Mouse (Mus musculus): ENCODE measurements around the gene Bcl2l12.

Gene Bcl2l12

DNA sequence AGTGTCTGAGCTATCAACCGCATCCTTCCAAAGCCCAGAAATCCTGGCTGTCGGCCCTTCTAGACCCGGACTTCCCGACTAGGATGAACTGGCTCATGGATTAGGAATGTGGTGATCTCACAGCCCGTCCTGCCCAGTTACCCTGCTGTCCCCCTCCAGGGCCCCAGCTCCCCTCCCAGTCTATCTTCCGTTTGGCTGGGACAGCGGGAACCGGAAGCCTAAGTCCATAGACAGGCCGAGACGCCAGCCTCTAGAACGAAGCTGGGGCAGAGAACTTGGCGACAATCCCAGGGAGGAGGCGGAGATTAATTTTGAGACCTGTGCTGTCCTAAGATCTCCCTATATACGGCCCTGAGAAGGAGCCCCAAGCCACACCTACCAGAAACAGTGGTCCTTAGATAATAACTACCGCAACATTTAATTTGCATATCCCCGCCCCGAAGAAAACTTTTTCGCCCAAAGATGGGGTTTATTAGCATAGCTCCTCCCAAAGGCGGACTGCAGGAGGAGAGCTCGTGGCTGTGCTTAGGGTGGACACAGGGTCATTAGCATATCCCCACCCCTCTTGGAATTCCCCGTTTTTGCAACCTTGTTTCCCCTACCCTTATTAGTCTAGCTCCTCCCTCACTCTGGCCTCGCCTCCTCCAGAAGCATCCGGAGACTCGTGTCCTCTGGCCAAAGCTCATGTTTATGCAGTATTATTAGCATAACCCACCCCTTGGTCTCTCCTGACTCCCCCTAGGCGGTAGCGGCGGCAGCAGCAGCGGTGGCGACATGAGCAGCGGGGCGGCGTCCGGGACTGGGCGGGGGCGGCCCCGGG is 18.9 kb upstream of the Bcl2l12 start, which contains the start of gene Rras:
Rras (plus strand) TSS at position 720 of the 820 bp plus-strand sequence.
- DNase-seq (ENCODE audit: extremely low spot score, low read depth, low spot score) = peak; percentile 95

DNA sequence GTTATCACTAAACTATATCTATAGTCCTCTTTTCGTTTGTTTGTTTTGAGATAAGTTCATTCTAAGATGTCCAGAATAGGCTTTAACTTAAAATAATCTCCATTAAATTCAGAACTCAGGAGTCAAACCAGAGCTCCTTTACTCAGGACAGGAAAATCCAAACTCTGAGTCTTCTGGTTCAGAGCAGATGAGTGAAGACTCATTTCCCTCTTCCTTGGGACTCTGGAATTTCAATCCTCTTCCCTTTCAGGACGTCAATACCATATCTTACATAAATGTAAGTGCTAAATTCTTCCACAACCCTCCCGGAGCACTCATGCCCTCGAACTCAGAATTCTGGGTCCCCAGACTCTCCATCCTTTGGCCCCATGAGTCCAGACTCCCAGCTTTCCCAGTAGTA is 18.2 kb upstream of the Bcl2l12 start:
- DNase-seq (ENCODE audit: extremely low spot score, low read depth, low spot score) = no peak

DNA sequence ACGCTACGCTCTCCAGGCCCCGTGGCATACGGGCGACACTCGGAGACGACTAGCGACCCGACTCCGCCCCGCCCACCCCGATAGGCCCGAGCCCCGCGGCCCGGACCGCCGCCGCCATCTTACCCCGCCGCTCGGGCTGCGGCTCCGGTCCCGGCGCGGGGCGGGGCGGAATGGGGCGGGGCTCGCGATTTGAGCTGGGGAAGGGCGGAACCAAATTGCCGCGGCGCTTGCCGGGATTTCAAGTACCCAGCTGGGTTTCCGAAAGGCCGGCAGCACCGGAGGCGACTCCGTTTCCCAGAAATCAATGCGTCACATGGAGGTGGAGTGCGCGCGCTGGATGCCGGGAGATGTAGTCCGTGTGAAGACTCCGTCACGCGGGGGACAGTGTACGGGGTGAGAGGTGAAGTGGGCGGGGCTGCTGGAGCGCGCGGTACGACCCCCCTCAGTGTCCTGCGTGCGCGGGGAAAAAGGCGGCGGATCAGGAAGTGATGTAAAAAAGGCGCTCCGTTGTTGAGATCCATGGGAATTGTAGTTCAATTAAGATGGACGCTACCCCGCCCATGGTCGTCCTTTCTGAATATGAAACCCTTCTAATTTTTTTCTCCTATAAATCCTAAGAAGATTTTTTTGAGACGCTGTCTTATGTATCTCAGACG is 17.6 kb upstream of the Bcl2l12 start, which contains the start of gene Scaf1:
Scaf1 (minus strand) TSS at position 407 of the 656 bp plus-strand sequence.
- peak; percentile 89 for DNase-seq (ENCODE audit: extremely low spot score, low read depth, low spot score)

DNA sequence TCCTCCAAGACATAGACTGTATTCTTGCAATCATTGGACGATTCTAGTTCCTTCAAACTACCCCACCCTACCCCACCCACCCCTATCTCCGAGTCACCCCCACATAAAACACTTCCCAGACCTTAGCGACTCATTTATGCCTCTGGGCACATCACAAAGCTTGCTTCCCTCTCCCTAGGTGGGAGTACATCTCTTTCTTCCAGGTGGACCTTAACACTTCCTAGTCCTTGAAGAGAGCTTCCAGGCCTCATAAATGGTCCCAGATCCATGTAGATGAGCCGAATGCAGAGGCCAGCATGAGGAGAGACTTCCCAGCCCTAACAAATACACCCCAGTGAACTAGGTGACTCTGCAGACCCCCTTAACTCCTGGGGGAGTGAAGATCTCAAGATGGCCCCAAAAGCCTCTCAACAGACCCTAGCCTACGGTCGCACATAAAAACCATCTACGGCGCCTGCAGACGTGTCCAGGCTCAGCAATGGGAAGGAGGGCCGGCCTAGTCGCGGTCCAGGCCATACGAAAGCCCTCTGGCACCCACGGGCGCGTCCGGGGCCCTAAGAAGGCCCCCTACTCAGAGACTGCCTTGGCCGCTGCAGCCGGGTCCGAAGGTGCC is 16.9 kb upstream of the Bcl2l12 start:
- no peak for DNase-seq (ENCODE audit: extremely low spot score, low read depth, low spot score)

DNA sequence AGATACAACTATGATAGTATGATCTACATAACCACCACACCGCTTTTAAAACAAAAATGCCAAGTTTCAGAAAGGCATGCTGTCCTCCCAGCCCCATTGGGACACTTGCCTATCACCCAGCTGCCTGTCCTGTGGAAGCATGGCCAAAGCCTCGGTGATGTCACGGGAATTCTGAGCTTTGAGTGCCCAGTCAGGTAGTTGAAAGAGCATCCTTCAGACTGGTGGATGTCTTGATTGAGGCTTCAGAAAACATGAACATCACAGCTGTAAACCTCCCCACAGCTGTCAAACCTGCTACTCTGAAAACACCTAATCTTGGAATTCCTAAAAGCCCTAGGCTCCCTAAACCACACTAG is 15.6 kb upstream of the Bcl2l12 start:
- no peak for DNase-seq (ENCODE audit: extremely low spot score, low read depth, low spot score)

DNA sequence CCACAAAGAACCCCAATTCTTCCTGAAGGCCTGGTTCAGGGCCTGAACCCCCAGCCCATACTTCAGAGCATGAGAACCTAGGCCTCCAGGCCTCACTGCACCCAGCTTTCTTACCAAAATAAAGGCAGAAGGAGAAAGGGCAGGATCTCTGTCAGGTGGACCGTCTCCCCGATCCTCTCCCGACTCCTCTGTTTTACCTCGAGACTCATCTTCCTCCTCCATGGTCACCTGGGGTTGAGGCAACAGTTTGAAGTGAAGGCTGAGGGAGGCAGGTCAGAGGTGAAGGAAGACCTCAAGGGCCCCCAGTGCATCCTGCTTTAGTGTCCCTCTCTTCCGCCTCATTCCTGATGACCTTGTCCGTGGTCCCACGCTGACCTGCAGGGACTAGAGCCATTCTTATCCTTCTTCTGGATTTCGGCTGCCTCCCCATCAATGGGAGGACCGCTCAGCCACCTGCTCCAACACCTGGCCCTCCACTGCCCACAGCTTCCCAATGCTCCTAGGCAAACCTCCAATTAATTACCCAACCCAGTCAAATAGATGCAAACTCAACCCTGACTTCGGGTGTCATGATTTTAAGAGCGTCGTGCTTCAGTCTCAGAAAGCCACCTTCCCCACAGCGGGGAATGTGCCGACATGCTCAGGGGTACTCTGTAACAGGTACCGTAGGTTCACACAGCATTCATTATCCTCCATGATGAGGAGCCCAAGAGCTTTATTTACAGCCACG is 15.0 kb upstream of the Bcl2l12 start:
- no peak for DNase-seq (ENCODE audit: extremely low spot score, low read depth, low spot score)

DNA sequence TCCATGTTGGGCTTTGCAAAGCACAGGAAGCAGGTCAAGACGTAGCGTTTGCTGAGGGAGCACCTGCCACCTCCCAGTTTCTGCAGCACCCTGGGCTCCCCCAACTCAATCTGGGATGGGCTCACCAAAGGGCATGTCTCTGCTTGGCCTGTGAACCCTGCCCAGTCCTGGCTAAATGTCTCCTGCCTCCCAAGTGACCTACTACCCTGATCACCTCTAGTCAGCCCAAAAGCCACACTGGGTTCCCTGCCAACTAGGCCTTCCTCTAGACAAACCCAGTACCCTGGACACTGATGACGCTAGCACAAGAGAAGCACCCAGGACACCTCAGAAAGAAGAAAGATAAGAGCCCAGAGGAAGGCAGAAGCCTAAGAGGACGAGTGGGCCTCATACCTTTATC is 14.3 kb upstream of the Bcl2l12 start:
- no peak for DNase-seq (ENCODE audit: extremely low spot score, low read depth, low spot score)

DNA sequence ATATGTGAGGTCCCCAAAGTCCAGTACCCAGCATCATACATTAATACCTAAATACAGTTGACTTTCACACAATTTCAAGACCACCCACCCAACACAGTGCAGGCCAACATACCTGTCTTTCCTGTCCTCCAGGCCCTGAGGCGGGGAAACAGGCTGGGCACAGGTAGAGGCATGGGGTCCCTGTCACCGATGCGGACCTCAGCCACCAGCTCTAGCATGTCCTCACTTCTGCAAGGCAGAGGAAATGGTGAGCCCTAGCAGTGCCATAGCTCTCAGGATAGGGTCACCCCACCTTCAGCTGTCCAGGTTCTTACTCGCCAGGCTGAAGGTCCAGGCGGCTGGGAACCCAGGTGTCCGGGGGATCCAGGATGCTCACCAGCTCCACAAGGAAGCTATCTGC is 13.5 kb upstream of the Bcl2l12 start:
- DNase-seq (ENCODE audit: extremely low spot score, low read depth, low spot score) = no peak

DNA sequence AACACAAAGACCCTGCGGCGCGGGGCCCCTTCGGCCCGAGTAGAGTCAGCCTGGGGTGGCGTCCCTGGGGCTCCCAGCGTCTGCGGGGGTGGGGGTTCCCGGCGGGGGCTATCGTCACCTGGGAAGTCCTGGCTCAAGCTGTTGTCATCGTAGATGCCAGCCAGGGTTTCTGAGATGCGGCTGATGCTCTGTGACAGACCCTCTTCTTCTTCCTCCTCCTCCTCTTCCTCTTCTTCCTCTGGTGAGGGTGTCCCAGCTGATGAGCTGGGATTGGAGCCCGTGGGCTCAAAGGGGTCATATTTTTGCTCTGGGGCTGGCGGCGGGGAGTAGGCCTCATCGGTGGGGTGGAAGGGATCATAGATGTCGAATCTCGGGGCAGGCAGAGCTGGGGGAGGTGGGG is 9.9 kb upstream of the Bcl2l12 start:
- DNase-seq (ENCODE audit: extremely low spot score, low read depth, low spot score) = no peak

DNA sequence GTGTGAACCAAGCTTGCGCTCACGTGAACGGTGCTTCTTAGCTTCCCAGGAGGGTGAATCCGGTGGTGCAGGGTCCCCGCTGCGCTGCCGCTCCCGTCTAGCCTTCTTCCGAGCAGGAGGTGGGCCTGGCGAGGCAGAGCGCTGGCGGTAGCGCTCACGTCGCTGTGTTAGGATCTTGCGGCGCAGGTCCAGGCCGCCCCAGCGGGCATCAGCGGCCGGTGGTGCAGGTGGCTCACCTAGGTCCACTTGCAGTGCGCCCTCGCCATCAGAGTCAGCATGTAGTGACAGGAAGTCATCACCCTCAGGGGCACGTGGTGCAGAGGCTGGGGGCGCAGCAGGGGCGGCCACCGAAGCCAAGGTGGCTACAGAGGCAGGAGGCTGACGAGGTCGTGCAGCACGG is 9.3 kb upstream of the Bcl2l12 start:
- DNase-seq (ENCODE audit: extremely low spot score, low read depth, low spot score) = no peak

DNA sequence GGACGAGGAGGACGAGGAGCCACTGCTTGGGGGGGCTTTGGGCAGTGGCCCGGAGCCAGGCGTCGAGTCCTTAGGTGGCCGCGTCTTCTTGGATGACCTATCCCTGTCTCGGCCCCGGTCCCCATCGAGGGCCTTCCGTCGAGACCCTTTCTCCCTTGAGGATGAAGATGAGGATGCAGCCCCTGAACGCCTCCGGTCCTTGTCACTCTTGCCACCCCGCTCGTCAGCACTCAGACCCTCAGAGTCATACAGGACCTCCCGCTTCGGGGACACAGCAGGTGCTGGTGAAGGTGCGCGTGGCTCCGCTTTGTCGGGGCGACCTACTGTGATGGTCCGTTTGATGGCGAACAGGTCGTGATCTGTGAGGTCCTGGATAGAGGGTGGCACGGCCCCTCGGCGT is 8.6 kb upstream of the Bcl2l12 start:
- DNase-seq (ENCODE audit: extremely low spot score, low read depth, low spot score) = no peak

DNA sequence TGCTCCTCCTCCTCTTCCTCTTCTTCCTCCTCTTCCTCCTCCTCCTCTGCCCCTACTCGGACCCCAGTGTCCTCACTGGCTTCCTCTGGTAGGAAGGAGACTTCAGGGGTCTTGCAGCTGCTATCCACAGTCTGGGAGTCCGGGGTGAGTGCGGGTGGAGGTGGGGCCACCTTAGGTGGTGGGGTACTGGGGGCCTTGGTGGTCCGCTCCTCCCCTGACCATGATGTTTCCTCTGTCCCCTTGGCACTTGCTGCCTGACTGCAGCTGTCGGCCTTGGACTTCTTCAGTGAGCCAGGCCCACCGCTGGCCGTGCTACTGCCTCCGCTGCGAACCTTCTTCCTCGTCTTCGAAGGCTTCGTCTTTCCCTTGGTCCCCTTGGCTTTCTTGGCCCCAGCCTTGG is 8.0 kb upstream of the Bcl2l12 start:
- DNase-seq (ENCODE audit: extremely low spot score, low read depth, low spot score) = no peak

DNA sequence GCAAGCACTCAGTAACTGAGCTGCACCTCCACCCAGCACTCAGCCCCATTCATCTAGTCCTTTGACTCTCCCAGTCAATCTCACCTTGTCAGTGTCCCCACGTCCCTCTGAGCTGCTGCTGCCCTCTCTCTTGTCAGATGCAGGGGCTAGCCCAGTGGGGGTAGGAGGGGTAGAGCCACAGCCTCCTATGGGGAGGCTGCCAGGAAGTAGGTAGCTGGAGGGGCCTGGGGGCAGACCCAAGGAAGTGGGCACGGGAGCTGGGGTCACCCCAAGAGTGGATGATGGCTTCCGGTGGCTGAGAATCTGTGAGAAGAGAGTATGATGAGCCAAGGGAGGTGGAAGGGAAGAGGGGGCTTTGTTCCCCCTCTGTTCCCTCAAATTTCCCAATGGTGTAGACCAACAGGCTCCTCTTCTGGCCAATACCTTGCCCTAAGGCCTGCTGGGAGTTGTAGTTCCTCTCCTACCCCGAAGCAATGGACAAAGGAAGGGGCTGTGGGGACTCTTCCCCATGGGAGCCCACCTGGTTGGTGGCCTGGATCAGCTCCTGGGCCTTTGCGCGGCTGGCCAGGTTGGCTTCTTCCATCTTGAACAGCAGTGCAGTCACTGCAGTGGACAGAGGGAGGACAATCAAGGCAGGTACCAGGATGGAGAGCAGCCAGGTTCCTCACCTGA is 6.9 kb upstream of the Bcl2l12 start:
- DNase-seq (ENCODE audit: extremely low spot score, low read depth, low spot score) = no peak

DNA sequence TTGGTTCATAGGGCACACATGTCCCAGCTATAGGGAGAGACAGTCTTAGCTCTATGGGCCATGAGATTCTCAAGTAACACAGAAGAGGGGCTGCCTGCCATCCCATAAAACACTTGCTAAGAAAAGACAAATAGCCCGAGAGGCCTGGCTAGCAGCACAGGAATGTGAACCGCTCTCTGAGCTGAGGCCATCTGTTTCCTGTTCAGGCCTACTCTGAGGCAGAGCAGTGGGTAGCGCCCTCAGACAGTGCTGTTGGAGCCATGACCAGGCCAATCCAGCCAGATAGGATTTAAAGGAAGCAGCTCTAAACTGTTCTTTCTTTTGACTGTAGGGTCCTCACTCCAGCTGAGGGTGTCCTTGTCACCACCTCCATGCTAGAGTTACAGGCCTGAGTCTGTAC is 6.0 kb upstream of the Bcl2l12 start:
- DNase-seq (ENCODE audit: extremely low spot score, low read depth, low spot score) = no peak

DNA sequence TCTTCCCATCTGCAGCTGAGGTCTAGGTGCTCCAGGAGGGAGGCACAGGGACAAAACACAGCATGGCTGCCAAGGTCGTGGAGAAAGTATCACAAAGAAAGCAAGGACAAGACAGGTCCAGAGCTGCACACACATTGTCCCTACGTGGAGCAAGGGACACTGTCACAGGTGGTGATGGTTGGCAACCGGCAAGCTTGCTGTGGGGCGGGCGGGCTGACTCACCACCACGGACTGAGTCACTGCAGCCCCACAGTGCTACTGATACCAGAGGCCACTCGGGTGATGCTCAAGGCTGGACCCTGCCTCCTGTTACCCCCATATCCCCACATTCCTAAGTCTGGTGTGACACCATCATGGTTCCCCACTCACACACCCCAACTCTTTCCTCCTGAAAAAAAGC is 3.9 kb upstream of the Bcl2l12 start:
- DNase-seq (ENCODE audit: extremely low spot score, low read depth, low spot score) = no peak

DNA sequence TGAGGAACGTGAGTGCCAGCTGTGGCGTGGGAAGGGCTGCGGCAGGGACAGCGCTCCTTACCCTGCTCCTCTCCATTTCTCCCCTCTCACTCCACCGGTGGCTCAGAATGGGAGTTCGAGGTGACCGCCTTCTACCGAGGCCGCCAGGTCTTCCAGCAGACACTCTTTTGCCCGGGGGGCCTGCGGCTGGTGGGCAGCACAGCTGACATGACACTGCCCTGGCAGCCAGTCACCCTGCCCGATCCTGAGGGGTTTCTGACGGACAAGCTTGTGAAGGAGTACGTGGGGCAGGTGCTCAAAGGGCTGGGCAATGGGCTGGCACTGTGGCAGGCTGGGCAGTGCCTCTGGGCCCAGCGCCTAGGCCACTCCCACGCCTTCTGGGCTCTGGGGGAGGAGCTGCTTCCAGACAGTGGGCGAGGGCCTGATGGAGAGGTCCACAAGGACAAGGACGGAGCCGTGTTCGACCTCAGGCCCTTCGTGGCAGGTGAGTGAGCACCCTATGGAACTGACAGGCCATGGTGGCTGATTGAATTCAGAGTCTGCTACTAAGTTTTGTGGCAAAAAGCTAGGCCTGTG is 2.1 kb upstream of the Bcl2l12 start:
- no peak for DNase-seq (ENCODE audit: extremely low spot score, low read depth, low spot score)

DNA sequence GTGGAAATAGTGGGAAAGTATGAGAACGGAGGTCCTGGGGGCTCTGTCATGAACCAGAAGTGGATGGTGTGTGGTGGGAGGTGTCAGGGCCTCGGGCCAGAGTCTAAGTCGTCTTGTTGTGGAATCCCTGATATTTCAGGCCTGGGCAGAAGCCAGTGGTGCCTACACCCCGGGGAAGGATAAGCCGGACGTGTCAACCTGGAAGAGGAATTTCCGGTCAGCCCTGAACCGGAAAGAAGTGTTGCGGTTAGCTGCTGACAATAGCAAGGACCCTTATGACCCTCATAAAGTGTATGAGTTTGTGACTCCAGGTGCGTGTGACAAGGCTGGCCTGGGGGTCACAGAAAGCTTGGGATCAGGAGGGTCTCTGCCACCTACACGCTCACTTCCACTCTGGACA is 1.2 kb upstream of the Bcl2l12 start:
- DNase-seq (ENCODE audit: extremely low spot score, low read depth, low spot score) = no peak

DNA sequence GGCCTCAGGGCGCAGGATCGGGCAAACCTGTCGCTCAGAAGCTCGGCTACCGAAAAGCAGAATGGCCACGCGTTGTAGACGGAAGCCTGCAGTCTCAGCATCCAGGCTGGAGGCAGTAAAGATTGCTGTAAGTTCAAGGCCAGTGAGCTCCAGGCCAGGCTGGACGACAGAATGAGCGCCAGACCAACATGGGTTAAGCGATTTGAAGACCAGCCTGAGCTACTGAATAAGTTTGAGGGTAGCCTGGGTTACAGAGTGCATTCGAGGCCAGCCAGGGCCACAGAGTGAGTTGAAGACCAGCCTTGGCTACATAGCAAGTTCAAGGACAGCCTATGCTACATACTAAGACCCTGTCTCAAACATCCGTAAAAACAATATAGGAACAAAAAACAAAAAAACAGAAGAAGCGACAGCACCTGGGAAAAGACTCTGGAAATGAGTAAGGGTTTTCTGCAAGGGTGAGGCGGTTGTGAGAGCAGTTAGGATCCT is 528 bp downstream of the Bcl2l12 start:
- no peak for DNase-seq (ENCODE audit: extremely low spot score, low read depth, low spot score)

DNA sequence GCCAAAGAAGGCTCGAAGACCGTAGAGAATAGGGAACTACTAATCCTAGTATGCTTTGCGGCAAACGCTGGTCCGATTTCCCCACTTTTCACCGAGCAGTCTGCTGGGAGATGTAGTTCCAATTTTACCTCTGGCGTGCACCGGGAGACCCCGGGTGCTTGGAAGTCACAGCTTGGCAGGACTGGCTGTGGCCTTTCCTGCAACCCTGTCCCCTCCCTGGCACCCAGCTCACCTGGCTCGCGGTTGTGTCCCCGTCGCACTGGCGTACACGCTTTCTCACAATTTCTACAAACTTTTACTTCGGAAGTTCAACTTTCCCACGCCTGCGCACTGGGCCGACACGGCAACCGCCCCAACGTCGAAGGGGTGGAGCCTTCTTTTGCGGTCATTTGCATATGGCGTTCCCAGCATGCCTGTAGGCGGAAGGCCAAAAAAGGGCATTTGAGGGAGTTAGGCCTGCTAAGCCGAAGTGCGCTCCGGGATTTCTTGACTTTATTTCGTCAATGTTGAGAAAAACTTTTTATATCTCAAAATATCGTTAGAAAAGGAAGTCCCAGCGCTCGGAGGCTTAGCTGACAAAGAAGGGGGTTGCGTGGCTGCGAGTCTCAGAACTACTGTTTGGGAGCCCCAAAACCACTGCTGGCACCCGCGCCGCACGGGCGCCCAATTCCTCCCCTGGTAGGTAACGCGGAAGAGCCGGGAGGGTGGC is 1.1 kb downstream of the Bcl2l12 start, which contains the start of gene Irf3:
Irf3 (plus strand) TSS at position 418 of the 709 bp plus-strand sequence.
- peak; percentile 96 for DNase-seq (ENCODE audit: extremely low spot score, low read depth, low spot score)

DNA sequence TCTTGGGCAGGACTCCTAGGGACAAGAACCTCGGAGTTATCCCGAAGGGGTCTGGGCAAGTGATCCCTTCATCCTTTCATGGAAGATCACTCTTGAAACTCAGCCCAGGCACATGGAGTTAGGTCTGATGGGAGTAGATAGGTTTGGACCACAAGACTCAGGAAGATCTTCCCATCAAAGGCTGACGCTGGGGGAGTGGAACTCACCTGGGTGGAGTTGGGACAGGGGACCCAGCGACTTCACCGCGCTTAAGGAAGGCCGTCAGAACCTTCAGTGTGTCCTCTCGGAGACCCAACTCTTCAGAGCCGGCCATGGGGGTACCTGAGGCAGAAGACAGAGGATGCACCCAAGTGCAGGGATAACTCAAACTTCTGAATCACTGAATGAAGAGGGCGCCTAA is 1.8 kb downstream of the Bcl2l12 start:
- no peak for DNase-seq (ENCODE audit: extremely low spot score, low read depth, low spot score)
